8 mouse cellular contexts compared by ENCODE assay signal in the genomic region with DNA sequence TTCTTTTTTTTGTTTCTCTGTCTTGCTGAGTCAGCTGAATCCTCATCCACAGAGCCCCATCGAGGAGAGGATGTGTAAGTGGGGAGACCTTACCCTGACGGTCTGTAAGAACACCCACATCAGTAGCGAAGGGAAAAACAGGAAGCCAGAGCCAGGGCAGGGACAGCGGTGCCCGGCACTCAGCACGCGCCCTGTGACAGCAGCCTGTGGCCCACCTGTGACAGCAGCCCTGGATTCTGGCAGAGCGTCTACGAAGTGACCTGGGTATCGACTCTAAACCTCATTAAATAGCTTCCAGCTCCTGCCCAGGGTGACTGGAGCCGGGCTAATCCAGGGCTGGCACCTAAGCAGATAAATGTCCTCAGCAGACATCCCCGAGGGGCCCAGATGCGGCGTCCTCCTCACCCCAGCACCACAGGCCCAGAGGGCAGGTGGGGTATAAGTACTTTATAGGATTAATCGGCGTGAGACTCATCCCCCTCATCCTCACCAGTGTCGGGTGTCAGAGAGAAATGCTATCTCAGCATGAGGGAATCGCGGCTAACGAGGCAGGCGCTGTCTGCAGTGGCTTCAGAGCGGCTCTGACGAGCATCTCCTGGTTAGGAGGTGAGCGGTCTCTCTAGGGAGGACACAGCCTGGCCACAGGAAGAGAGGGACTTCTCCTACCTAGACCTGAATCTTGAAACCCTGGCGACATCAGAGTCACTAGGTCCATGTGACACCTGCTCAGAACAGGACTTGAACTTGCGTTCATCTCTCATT. TPM values are rescaled to one million over a fixed set of nuclear protein-coding genes. Genes with fewer than 3 reads are reported as not detected.
A peak's percentile ranks its signal among the peaks of the same experiment; 100 is the strongest.
DNase-seq lines count a peak whose midpoint lies in the region; ATAC-seq and TF ChIP-seq lines count a peak whose summit lies in the region.

A gene (minus strand): TSS at position 580 of the 762 bp plus-strand sequence.

- peak; percentile 31 for DNase-seq in thymus, postnatal 4 days
- no peak for DNase-seq in thymus, postnatal 25 days
- no peak for DNase-seq in forebrain, postnatal 0 days
- DNase-seq in liver, postnatal 0 days, result peak; percentile 36
- DNase-seq in left cerebral cortex, postnatal 25 days (ENCODE audit: low spot score in 2 of 2), result no peak
- no peak for DNase-seq in left cerebral cortex, postnatal 14 days (ENCODE audit: low spot score in 2 of 2)
- no peak for DNase-seq in gastrocnemius, postnatal 10 days

- H3K27me3 ChIP-seq in forebrain, postnatal 0 days (ENCODE audit: insufficient read depth, low read length), result peaks cover 14% of the 10 kb centered on the region
- H3K27me3 ChIP-seq in liver, postnatal 0 days (ENCODE audit: insufficient read depth, low read length), result peaks cover 17% of the 10 kb centered on the region
- H3K27me3 ChIP-seq in stomach, embryonic 15.5 days (replicated peaks), result peaks cover 16% of the 10 kb centered on the region

- WGBS in forebrain, postnatal 0 days, result 8% methylated on average over 26 of the region's 26 CpGs
- WGBS in liver, postnatal 0 days (ENCODE audit: insufficient replicate concordance), result 7% methylated on average over 26 of the region's 26 CpGs
- 10% methylated on average over 26 of the region's 26 CpGs for WGBS in stomach, embryonic 15.5 days

- H3K27ac ChIP-seq in forebrain, postnatal 0 days (ENCODE audit: low read depth, low read length), result no peak within 1 kb of the TSS
- peak within 1 kb of the TSS; percentile 62 for H3K27ac ChIP-seq in liver, postnatal 0 days (ENCODE audit: low read depth)
- H3K27ac ChIP-seq in stomach, embryonic 15.5 days, result no peak within 1 kb of the TSS

- ATAC-seq in forebrain, postnatal 0 days, result peak; percentile 28
- ATAC-seq in liver, postnatal 0 days, result peak; percentile 35
- peak; percentile 54; the same call in 1 of the 2 replicates for ATAC-seq in stomach, embryonic 15.5 days (ENCODE audit: insufficient read depth, low FRiP score, low read depth)

- no peak within 1 kb of the TSS for H3K9ac ChIP-seq in forebrain, postnatal 0 days
- H3K9ac ChIP-seq in liver, postnatal 0 days (replicated peaks), result peak within 1 kb of the TSS; percentile 60
- no peak within 1 kb of the TSS for H3K9ac ChIP-seq in stomach, embryonic 15.5 days

- no peaks in the 10 kb centered on the region for H3K9me3 ChIP-seq in forebrain, postnatal 0 days (ENCODE audit: low read length)
- H3K9me3 ChIP-seq in liver, postnatal 0 days (ENCODE audit: low read length), result no peaks in the 10 kb centered on the region
- H3K9me3 ChIP-seq in stomach, embryonic 15.5 days, result no peaks in the 10 kb centered on the region

- TF ChIP-seq EP300 in liver, postnatal 0 days (IDR thresholded peaks at IDR 0.05; ENCODE audit: low read depth), result no peak

- TF ChIP-seq CTCF in forebrain, postnatal 0 days (IDR thresholded peaks at IDR 0.05; ENCODE audit: low read depth), result no peak
- TF ChIP-seq CTCF in liver, postnatal 0 days (IDR thresholded peaks at IDR 0.05; ENCODE audit: low read depth), result no peak

- H3K4me3 ChIP-seq in forebrain, postnatal 0 days (ENCODE audit: low read depth, low read length), result peak within 1 kb of the TSS; percentile 21; the same call in 1 of the 2 replicates
- H3K4me3 ChIP-seq in liver, postnatal 0 days (ENCODE audit: low read depth, low read length), result peak within 1 kb of the TSS; percentile 52
- peak within 1 kb of the TSS; percentile 19 for H3K4me3 ChIP-seq in stomach, embryonic 15.5 days (replicated peaks)

- no peaks in the 10 kb centered on the region for H3K4me1 ChIP-seq in forebrain, postnatal 0 days (ENCODE audit: insufficient read depth)
- peaks cover 25% of the 10 kb centered on the region for H3K4me1 ChIP-seq in liver, postnatal 0 days (ENCODE audit: insufficient read depth)
- H3K4me1 ChIP-seq in stomach, embryonic 15.5 days, result peaks cover 6% of the 10 kb centered on the region; the same call in 1 of the 2 replicates

- no peaks in the 10 kb centered on the region for H3K36me3 ChIP-seq in forebrain, postnatal 0 days (ENCODE audit: insufficient read depth)
- H3K36me3 ChIP-seq in liver, postnatal 0 days (replicated peaks; ENCODE audit: insufficient read depth, low read length), result peaks cover 13% of the 10 kb centered on the region
- H3K36me3 ChIP-seq in stomach, embryonic 15.5 days, result no peaks in the 10 kb centered on the region

- H3K4me2 ChIP-seq in forebrain, postnatal 0 days (ENCODE audit: low read depth), result peak within 1 kb of the TSS; percentile 30
- H3K4me2 ChIP-seq in liver, postnatal 0 days (ENCODE audit: low read depth, low read length), result peak within 1 kb of the TSS; percentile 70
- peak within 1 kb of the TSS; percentile 37 for H3K4me2 ChIP-seq in stomach, embryonic 15.5 days

- intact Hi-C loops in left cerebral cortex, postnatal 25 days (cut with DNase I), result no loop called here
- intact Hi-C loops in left cerebral cortex, postnatal 14 days (cut with DNase I), result no loop called here

RNA-seq across cellular contexts. Expression of the gene that starts here (rescaled TPM):
- 3.5 and 7.7 TPM in 2 replicates for total RNA-seq in forebrain, postnatal 0 days (2014; rRNA removed)
- 1.2 and 1.9 TPM in 2 replicates for polyA plus RNA-seq in forebrain, postnatal 0 days (2015; fragmentation: Nextera tagmentation; extraction: Ambion mirVana)
- 9.7 and 10.3 TPM in 2 replicates for polyA plus RNA-seq in liver, postnatal 0 days (2015; fragmentation: Nextera tagmentation; extraction: Ambion mirVana)
- polyA plus RNA-seq in stomach, embryonic 15.5 days (2015; fragmentation: Nextera tagmentation; extraction: Ambion mirVana), result 1.2 and 3.1 TPM in 2 replicates
- 1 to 10 TPM; 2.7 to 4.5 TPM for total RNA-seq in left cerebral cortex, postnatal 25 days (2021)
- 1 to 10 TPM; 3.9 to 4.5 TPM for total RNA-seq in left cerebral cortex, postnatal 14 days (2021)
- total RNA-seq in gastrocnemius, postnatal 10 days (2021), result under 1 TPM; 0.35 to 0.79 TPM

Comparison
In these comparisons a context has a peak if more than half of its experiments do, and no peak if none do; other contexts are left out.
1. DNase-seq: peak in thymus, postnatal 4 days (single experiment) and liver, postnatal 0 days (single experiment); none in thymus, postnatal 25 days (single experiment), forebrain, postnatal 0 days (single experiment), left cerebral cortex, postnatal 25 days (0 of 2), left cerebral cortex, postnatal 14 days (0 of 2) and gastrocnemius, postnatal 10 days (single experiment).
2. Peak in every context shown above with its lines, with median percentiles within 50 percentile points of each other: ATAC-seq, H3K4me2 ChIP-seq and H3K4me3 ChIP-seq.